Mouse (Mus musculus) forebrain, embryonic 11.5 days (tissue): ENCODE measurements around the gene Gm7879. TPM values are rescaled to one million over a fixed set of nuclear protein-coding genes. Genes with fewer than 3 reads are reported as not detected.
"Not testable (repeated sequence)": the region's sequence is repeated elsewhere in the genome, so short reads cannot be mapped to it uniquely, and the experiment has no call there.

ENCODE experiments used
- ATAC-seq: fragments of 200-750 bp; cut with Nextera tagmentation; replicated peaks from 2 replicates; pipeline ENCODE4 v1.8.0; 2017; ENCODE audit warnings: moderate TSS enrichment; ENCODE audit not compliant: low FRiP score
- DNase-seq: peaks from one replicate; pipeline ENCODE4 v3.0.0-alpha.2; 2017; ENCODE audit warnings: low spot score
- H3K27ac ChIP-seq: fragments of 300-500 bp; sonication (generic); 2 replicates; pipeline ENCODE4 v1.5.1; 2014; ENCODE audit warnings: low read depth, low read length
- H3K27me3 ChIP-seq: fragments of 300-500 bp; sonication (generic); 2 replicates; pipeline ENCODE4 v1.6.1; 2014; ENCODE audit warnings: mild to moderate bottlenecking, low read length, mixed read lengths; ENCODE audit not compliant: control insufficient read depth, insufficient read depth
- H3K36me3 ChIP-seq: fragments of 300-500 bp; sonication (generic); 2 replicates; pipeline ENCODE4 v1.6.1; 2014; ENCODE audit warnings: mild to moderate bottlenecking, low read length, moderate library complexity, mixed read lengths; ENCODE audit not compliant: control insufficient read depth, insufficient read depth
- H3K4me1 ChIP-seq: fragments of 300-500 bp; sonication (generic); replicated peaks from 2 replicates; pipeline ENCODE4 v1.6.1; 2014; ENCODE audit warnings: low read length, mixed read lengths; ENCODE audit not compliant: control insufficient read depth, insufficient read depth
- H3K4me2 ChIP-seq: fragments of 300-500 bp; sonication (generic); 2 replicates; pipeline ENCODE4 v1.6.1; 2014; ENCODE audit warnings: low read depth, mild to moderate bottlenecking, low read length, moderate library complexity, mixed read lengths; ENCODE audit not compliant: severe bottlenecking
- H3K4me3 ChIP-seq: fragments of 300-500 bp; sonication (generic); 2 replicates; pipeline ENCODE4 v1.5.1; 2014; ENCODE audit warnings: low read depth, low read length
- H3K9ac ChIP-seq: fragments of 300-500 bp; sonication (generic); 2 replicates; pipeline ENCODE4 v1.6.1; 2014; ENCODE audit warnings: low read length
- H3K9me3 ChIP-seq: fragments of 300-500 bp; sonication (generic); 2 replicates; pipeline ENCODE4 v1.6.1; 2016; ENCODE audit warnings: low read length, mixed read lengths; ENCODE audit not compliant: control insufficient read depth
- WGBS: fragments of 180-500 bp; shearing (Covaris S2); extraction: QIAGEN DNeasy Blood & Tissue Kit; methylation state at CpG from one replicate; pipeline ENCODE4 v1.1.7; 2014; 5-methylcytosine and 5-hydroxymethylcytosine counted together
- polyA plus RNA-seq: library from polyadenylated mRNA; unstranded; fragments of >200 nt; fragmentation: Nextera tagmentation; extraction: Ambion mirVana; gene quantifications from 2 replicates; pipeline ENCODE4 v1.2.1, GENCODE M21; 2014

Gene Gm7879
- 1.2 TPM in 1 of 2 replicates, not detected in the other for polyA plus RNA-seq

DNA sequence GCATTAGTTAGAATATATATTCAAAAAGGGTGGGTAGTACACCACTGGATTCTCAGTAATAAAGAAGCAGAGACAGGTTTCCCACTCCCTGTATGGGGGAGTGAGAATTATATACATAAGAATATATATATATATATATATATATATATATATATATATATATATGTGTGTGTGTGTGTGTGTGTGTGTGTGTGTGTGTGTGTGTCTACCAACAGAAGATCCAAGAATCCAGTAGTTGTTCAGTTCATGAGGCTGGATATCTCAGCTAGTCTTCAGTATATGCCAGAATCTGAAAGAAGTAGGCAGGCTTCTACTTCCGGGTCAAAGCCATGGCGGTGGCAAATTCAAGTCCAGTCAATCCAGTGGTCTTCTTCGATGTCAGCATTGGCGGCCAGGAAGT lies at the start of gene Gm7879:
Gene Gm7879 (plus strand): TSS at position 301 of the 400 bp plus-strand sequence.
- not testable (repeated sequence) for H3K4me2 ChIP-seq, H3K4me3 ChIP-seq, H3K4me1 ChIP-seq, ATAC-seq, H3K27me3 ChIP-seq, H3K9ac ChIP-seq, H3K9me3 ChIP-seq, H3K36me3 ChIP-seq, H3K27ac ChIP-seq, DNase-seq
- WGBS = 100% methylated on average over 4 of the region's 4 CpGs

- H3K36me3 ChIP-seq = no peaks in the 10 kb centered on the region
- DNase-seq = no peak
- H3K27me3 ChIP-seq = no peaks in the 10 kb centered on the region
- no peak overlapping the region for H3K9ac ChIP-seq
- H3K27ac ChIP-seq = no peak overlapping the region
- no peak for ATAC-seq
- no peak overlapping the region for H3K4me2 ChIP-seq
- H3K4me1 ChIP-seq = no peaks in the 10 kb centered on the region
- WGBS = 85% methylated on average over 6 of the region's 6 CpGs
- no peak overlapping the region for H3K4me3 ChIP-seq
- H3K9me3 ChIP-seq = no peaks in the 10 kb centered on the region
Observed at GRCm38 (mm10) chr5:43863642-43864041, 49.3 kb upstream of the Gm7879 start.

- peaks cover 3% of the 10 kb centered on the region; the same call in 1 of the 2 replicates for H3K4me1 ChIP-seq
- no peak for DNase-seq
- H3K27ac ChIP-seq = no peak overlapping the region
- no peak for ATAC-seq
- 87% methylated on average over 2 of the region's 2 CpGs for WGBS
- no peaks in the 10 kb centered on the region for H3K9me3 ChIP-seq
- H3K9ac ChIP-seq = no peak overlapping the region
- no peaks in the 10 kb centered on the region for H3K27me3 ChIP-seq
- no peak overlapping the region for H3K4me3 ChIP-seq
- no peak overlapping the region for H3K4me2 ChIP-seq
- H3K36me3 ChIP-seq = no peaks in the 10 kb centered on the region
Observed at GRCm38 (mm10) chr5:43865316-43865715, 47.6 kb upstream of the Gm7879 start.

GRCm38 (mm10) chr5:43868253-43868652 lies 44.7 kb upstream of the Gm7879 start, which contains the start of gene Cd38:
Gene Cd38 (plus strand): TSS chr5:43868553.
- DNase-seq = no peak

GRCm38 (mm10) chr5:43868711-43869600 lies 44.0 kb upstream of the Gm7879 start:
- H3K9ac ChIP-seq = peak overlapping the region; percentile 28
- peak; percentile 56; the same call in 1 of the 2 replicates for ATAC-seq
- peak; percentile 57 for DNase-seq
- H3K4me1 ChIP-seq = peaks cover 3% of the 10 kb centered on the region; the same call in 1 of the 2 replicates
- H3K4me2 ChIP-seq = peak overlapping the region; percentile 46
- no peaks in the 10 kb centered on the region for H3K9me3 ChIP-seq
- H3K4me3 ChIP-seq = peak overlapping the region; percentile 22
- no peaks in the 10 kb centered on the region for H3K36me3 ChIP-seq
- no peak overlapping the region for H3K27ac ChIP-seq
- H3K27me3 ChIP-seq = no peaks in the 10 kb centered on the region
- 3% methylated on average over 28 of the region's 28 CpGs for WGBS

More at GRCm38 (mm10) chr5:43868253-43868652, 44.7 kb upstream of the Gm7879 start, which contains the start of gene Cd38:
- Histone ChIP-seq H3K27ac (no peak within 1 kb of the TSS), H3K4me2 (peak within 1 kb of the TSS; percentile 46), H3K4me1 (peaks cover 3% of the 10 kb centered on the region; the same call in 1 of the 2 replicates), H3K9me3 (no peaks in the 10 kb centered on the region), H3K4me3 (peak within 1 kb of the TSS; percentile 22), H3K36me3 (no peaks in the 10 kb centered on the region), H3K9ac (peak within 1 kb of the TSS; percentile 28), H3K27me3 (no peaks in the 10 kb centered on the region)
- ATAC-seq = no peak

- no peak for ATAC-seq
- whole genome bisulfite sequencing = 56% methylated on average over 1 of the region's 1 CpGs
- H3K4me2 ChIP-seq = no peak overlapping the region
Observed at GRCm38 (mm10) chr5:43871845-43872244, 41.1 kb upstream of the Gm7879 start.

DNA sequence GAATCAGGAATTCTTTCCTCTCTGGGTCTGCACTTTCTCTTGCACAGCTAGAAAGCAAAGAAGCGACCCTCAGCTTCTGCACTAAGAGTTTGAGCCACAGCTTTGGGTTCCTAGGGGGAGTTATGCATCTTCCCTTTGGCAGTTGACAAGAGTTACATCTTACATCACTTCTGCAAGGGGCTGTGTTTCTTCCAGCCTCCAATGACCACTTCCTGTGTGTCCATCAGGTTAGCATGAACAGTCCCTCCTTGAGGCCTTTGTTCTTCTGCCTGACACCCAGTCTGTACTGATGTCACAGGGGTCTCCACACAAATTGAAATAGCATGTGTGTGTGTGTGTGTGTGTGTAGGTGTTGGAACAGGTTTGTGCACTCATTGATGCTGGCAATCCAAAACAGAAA lies 40.3 kb upstream of the Gm7879 start:
- H3K9ac ChIP-seq = no peak overlapping the region
- no peak overlapping the region for H3K4me2 ChIP-seq
- WGBS = 77% methylated on average over 1 of the region's 1 CpGs
- H3K27ac ChIP-seq = no peak overlapping the region
- H3K4me1 ChIP-seq = peaks cover 3% of the 10 kb centered on the region; the same call in 1 of the 2 replicates
- ATAC-seq (no peak), DNase-seq (no peak)
- H3K27me3 ChIP-seq = no peaks in the 10 kb centered on the region
- no peaks in the 10 kb centered on the region for H3K36me3 ChIP-seq
- no peaks in the 10 kb centered on the region for H3K9me3 ChIP-seq
- H3K4me3 ChIP-seq = no peak overlapping the region

More at GRCm38 (mm10) chr5:43871845-43872244, 41.1 kb upstream of the Gm7879 start:
- Histone ChIP-seq H3K36me3 (no peaks in the 10 kb centered on the region), H3K27me3 (no peaks in the 10 kb centered on the region), H3K27ac (no peak overlapping the region), H3K4me1 (peaks cover 3% of the 10 kb centered on the region; the same call in 1 of the 2 replicates), H3K9me3 (no peaks in the 10 kb centered on the region), H3K4me3 (no peak overlapping the region), H3K9ac (no peak overlapping the region)
- no peak for DNase-seq

- Histone ChIP-seq H3K4me2 (no peak overlapping the region), H3K9me3 (no peaks in the 10 kb centered on the region), H3K9ac (no peak overlapping the region), H3K4me3 (no peak overlapping the region), H3K27ac (no peak overlapping the region), H3K27me3 (no peaks in the 10 kb centered on the region), H3K36me3 (no peaks in the 10 kb centered on the region), H3K4me1 (no peaks in the 10 kb centered on the region)
- WGBS = 92% methylated on average over 3 of the region's 3 CpGs
- DNase-seq = no peak
- no peak for ATAC-seq
Observed at GRCm38 (mm10) chr5:43882034-43882433, 30.9 kb upstream of the Gm7879 start.
